Mouse (Mus musculus) heart, postnatal 0 days (tissue): Measurements from ENCODE around the gene 4921517D22Rik. TPM values are rescaled to one million over a fixed set of nuclear protein-coding genes. Genes with fewer than 3 reads are reported as not detected.
"Not testable (repeated sequence)": the region's sequence is repeated elsewhere in the genome, so short reads cannot be mapped to it uniquely, and the experiment has no call there.

Experiments
- ATAC-seq: fragments of 200-750 bp; cut with Nextera tagmentation; 2 replicates; pipeline ENCODE4 v1.8.0; 2017; ENCODE audit warnings: low read depth, moderate number of reproducible peaks, moderate library complexity; ENCODE audit not compliant: insufficient read depth
- DNase-seq: peaks from one replicate; pipeline ENCODE4 v3.0.0-alpha.2; 2016; ENCODE audit warnings: low spot score
- H3K27ac ChIP-seq: fragments of 300-500 bp; sonication (generic); 2 replicates; pipeline ENCODE4 v1.5.1; 2014; ENCODE audit warnings: low read depth, mild to moderate bottlenecking
- H3K27me3 ChIP-seq: fragments of 300-500 bp; sonication (generic); 2 replicates; pipeline ENCODE4 v1.6.1; 2014; ENCODE audit warnings: low read length, mixed read lengths; ENCODE audit not compliant: control insufficient read depth, insufficient read depth
- H3K36me3 ChIP-seq: fragments of 300-500 bp; sonication (generic); replicated peaks from 2 replicates; pipeline ENCODE4 v1.6.1; 2014; ENCODE audit warnings: low read length, mixed read lengths; ENCODE audit not compliant: control insufficient read depth, insufficient read depth
- H3K4me1 ChIP-seq: fragments of 300-500 bp; sonication (generic); 2 replicates; pipeline ENCODE4 v1.6.1; 2014; ENCODE audit warnings: antibody characterized with exemption; ENCODE audit not compliant: control insufficient read depth, insufficient read depth
- H3K4me2 ChIP-seq: fragments of 300-500 bp; sonication (generic); 2 replicates; pipeline ENCODE4 v1.6.1; 2014; ENCODE audit warnings: low read depth, mild to moderate bottlenecking, low read length, moderate library complexity
- H3K4me3 ChIP-seq: fragments of 300-500 bp; sonication (generic); 2 replicates; pipeline ENCODE4 v1.5.1; 2014; ENCODE audit warnings: low read depth, low read length
- H3K9ac ChIP-seq: fragments of 300-500 bp; sonication (generic); replicated peaks from 2 replicates; pipeline ENCODE4 v1.6.1; 2014; ENCODE audit warnings: low read depth, low read length, mixed read lengths
- H3K9me3 ChIP-seq: fragments of 300-500 bp; sonication (generic); replicated peaks from 2 replicates; pipeline ENCODE4 v1.6.1; 2016; ENCODE audit warnings: low read length; ENCODE audit not compliant: control insufficient read depth
- CTCF ChIP-seq: IDR thresholded peaks from 2 replicates; pipeline ENCODE4 v1.5.1; 2016; ENCODE audit warnings: antibody characterized with exemption, control low read depth, low read depth
- EP300 ChIP-seq: IDR thresholded peaks from 2 replicates; pipeline ENCODE4 v1.6.1; 2016; ENCODE audit warnings: antibody characterized with exemption, low read depth
- WGBS: fragments of 180-500 bp; shearing (Covaris S2); extraction: QIAGEN DNeasy Blood & Tissue Kit; methylation state at CpG from one replicate; pipeline ENCODE4 v1.1.7; 2014; 5-methylcytosine and 5-hydroxymethylcytosine counted together
- polyA plus RNA-seq: library from polyadenylated mRNA; unstranded; fragments of >200 nt; fragmentation: Nextera tagmentation; extraction: Ambion mirVana; gene quantifications from 2 replicates; pipeline ENCODE4 v1.2.1, GENCODE M21; 2015
- total RNA-seq: library from RNA; depleted of rRNA; stranded (reverse); fragments of >200 nt; gene quantifications from 2 replicates; pipeline ENCODE4 v1.2.3, GENCODE M21; 2014; ENCODE audit warnings: low replicate concordance

4921517D22Rik gene
- total and polyA plus RNA-seq, 2 experiments from 2014 or later: not detected

DNA sequence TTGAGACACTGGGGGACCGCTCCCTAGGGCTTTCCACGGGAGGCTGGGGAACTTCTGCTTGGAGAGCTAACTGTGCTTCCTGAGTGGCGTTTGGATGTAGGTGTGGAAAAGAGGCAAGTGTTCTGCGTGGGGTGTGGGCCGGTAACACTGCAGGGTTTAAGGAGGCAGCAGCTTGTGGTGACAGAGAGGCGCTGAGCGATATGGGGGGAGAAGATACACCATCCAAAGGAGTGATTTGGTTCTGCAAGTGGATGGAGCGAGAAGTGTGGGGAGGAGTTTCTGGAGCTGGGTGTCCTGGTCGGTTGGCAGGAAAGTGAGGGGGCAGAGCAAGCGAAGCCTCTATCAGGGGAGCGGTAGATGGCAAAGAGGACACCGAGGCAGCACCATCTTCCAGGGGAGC is 9.6 kb upstream of the 4921517D22Rik start:
- ATAC-seq: no peak
- 71% methylated on average over 12 of the region's 12 CpGs for WGBS
- Histone ChIP-seq H3K36me3 (no peaks in the 10 kb centered on the region), H3K9me3 (no peaks in the 10 kb centered on the region), H3K9ac (no peak overlapping the region), H3K4me3 (no peak overlapping the region), H3K4me2 (no peak overlapping the region), H3K27ac (no peak overlapping the region), H3K27me3 (0 out of 2 replicates have a peak, but pooled peaks cover 4% of the 10 kb centered on the region), H3K4me1 (no peaks in the 10 kb centered on the region)
- no peak for DNase-seq
- TF ChIP-seq EP300 (no peak), CTCF (no peak)

DNA sequence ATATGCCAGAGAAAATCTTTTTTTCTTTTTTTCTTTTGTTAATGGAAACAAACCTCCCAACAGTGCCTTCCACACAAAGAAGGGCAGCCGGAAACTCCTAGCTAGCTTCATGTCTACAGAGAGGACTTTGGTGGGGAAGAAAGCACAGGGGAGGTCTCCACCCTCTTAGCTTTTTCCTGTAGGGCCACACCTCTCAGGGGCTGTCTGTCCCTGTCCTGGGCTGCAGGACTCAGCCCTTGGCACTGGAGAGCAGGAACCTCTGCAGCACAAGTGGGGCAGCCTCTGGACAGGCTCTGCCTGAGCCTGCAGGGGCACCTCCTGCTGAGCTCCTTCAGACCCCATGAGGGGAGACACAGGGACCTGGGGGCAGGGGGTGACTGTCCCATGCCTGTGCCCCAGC is 6.2 kb upstream of the 4921517D22Rik start:
- H3K4me2 ChIP-seq, H3K27ac ChIP-seq, H3K4me1 ChIP-seq, H3K9me3 ChIP-seq, H3K9ac ChIP-seq, H3K27me3 ChIP-seq, H3K36me3 ChIP-seq, H3K4me3 ChIP-seq, DNase-seq: not testable (repeated sequence)
- ATAC-seq: peak; percentile 60
- 41% methylated on average over 1 of the region's 1 CpGs for WGBS

DNA sequence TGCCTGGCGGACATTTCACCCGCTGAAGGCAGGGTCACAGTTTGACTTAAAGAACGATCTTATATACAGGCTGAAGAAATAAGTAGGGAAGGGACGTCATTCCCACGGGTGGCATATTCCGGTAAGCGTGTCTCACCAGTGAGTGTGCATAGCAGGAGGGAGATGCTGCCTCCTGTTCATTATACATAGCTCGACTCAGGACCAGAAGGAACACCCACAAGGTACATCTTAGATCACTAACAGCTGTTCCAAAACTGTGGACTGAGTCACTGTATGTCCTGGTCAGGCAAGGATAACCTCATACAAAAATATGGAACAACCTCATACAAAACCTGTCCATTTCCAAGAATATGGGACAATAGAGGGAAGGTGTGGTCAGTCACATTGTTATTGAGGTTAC is 5.2 kb upstream of the 4921517D22Rik start:
- ATAC-seq (no peak), DNase-seq (no peak)
- Histone ChIP-seq H3K4me1 (no peaks in the 10 kb centered on the region), H3K9me3 (no peaks in the 10 kb centered on the region), H3K36me3 (no peaks in the 10 kb centered on the region), H3K27ac (no peak overlapping the region), H3K9ac (no peak overlapping the region), H3K4me2 (no peak overlapping the region), H3K27me3 (0 out of 2 replicates have a peak, but pooled peaks cover 4% of the 10 kb centered on the region), H3K4me3 (no peak overlapping the region)
- WGBS: 91% methylated on average over 8 of the region's 8 CpGs
- TF ChIP-seq EP300 (no peak), CTCF (no peak)

DNA sequence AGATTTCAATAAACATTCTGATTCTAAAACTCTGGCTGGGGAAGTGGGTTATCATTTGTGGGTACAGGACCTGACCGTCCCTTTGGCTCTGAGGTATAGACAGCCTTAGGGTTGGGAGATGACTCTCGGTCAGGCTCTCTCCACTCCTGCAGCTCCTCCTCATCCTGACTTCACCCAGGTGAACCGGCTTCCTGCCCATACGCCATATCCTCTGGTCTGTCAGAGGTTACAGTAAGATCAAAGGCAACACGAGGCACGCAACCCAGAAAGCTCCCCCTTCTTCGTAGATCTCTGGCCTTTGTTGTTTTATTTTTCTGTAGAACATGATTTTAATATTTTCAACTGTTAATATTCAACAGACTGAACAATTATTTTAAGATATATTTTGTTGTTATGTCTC is 1.9 kb upstream of the 4921517D22Rik start:
- Histone ChIP-seq H3K4me2 (no peak overlapping the region), H3K27ac (no peak overlapping the region), H3K27me3 (no peaks in the 10 kb centered on the region), H3K36me3 (no peaks in the 10 kb centered on the region), H3K9me3 (no peaks in the 10 kb centered on the region), H3K9ac (no peak overlapping the region), H3K4me3 (no peak overlapping the region), H3K4me1 (no peaks in the 10 kb centered on the region)
- 84% methylated on average over 7 of the region's 7 CpGs for WGBS
- TF ChIP-seq EP300: no peak
- TF ChIP-seq CTCF: no peak
- DNase-seq: no peak
- ATAC-seq: no peak

DNA sequence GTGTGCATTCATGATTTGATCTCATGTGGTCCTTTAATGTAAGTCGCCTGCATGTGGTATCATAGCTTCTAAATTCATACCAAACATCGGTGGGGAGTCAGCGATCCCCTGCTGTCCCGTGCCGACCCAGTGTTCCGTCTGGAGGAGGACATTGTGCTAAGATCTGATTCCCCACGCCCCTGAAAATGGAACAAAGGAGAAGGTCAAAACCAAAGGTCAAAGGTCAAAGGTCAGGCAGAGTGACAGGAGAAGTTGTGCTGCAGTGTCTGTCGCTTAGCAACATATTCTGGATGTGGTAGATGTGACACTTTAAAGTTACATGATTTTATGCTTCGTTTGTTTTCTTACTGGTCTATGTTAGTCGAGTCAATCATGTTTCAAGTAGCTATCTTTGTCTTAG is 2.4 kb downstream of the 4921517D22Rik start:
- H3K27ac ChIP-seq: no peak overlapping the region
- WGBS: 84% methylated on average over 10 of the region's 10 CpGs
- DNase-seq (no peak), ATAC-seq (no peak)
- no peaks in the 10 kb centered on the region for H3K4me1 ChIP-seq
- H3K36me3 ChIP-seq: no peaks in the 10 kb centered on the region
- no peak overlapping the region for H3K4me2 ChIP-seq
- no peak for TF ChIP-seq CTCF
- TF ChIP-seq EP300: no peak
- H3K27me3 ChIP-seq: no peaks in the 10 kb centered on the region
- no peak overlapping the region for H3K9ac ChIP-seq
- no peak overlapping the region for H3K4me3 ChIP-seq
- H3K9me3 ChIP-seq: no peaks in the 10 kb centered on the region

DNA sequence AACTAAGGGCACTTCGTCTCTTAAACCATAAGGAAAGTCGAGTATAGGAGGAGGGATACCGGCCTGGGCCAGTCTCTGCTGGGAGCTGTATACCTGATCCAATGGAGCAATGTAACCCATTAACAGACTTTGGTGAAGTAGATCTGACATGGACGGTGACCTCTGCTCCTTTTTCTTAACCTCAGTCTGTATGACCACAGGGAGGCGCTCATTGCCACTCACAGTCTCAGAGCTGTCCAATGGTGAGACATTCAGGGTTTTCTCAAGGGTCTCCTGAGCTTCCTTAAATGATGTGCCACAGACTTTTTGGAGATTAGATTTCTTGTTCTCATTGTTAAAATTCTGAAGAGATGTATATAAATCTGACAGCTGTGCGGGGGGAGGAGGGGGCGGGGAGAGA is 3.3 kb downstream of the 4921517D22Rik start:
- WGBS: 82% methylated on average over 7 of the region's 7 CpGs
- H3K36me3 ChIP-seq: no peaks in the 10 kb centered on the region
- no peaks in the 10 kb centered on the region for H3K27me3 ChIP-seq
- ATAC-seq (no peak), DNase-seq (no peak)
- H3K9me3 ChIP-seq: no peaks in the 10 kb centered on the region
- H3K4me1 ChIP-seq: no peaks in the 10 kb centered on the region
- no peak overlapping the region for H3K4me3 ChIP-seq
- no peak for TF ChIP-seq EP300
- no peak for TF ChIP-seq CTCF
- no peak overlapping the region for H3K9ac ChIP-seq
- no peak overlapping the region for H3K4me2 ChIP-seq
- H3K27ac ChIP-seq: no peak overlapping the region
